Mouse (Mus musculus): ENCODE measurements around the gene Car12. TPM values are rescaled to one million over a fixed set of nuclear protein-coding genes. Genes with fewer than 3 reads are reported as not detected.
A peak's percentile ranks its signal among the peaks of the same experiment; 100 is the strongest.

Car12 gene
- total and polyA plus RNA-seq, 2 experiments from 2014 or later, result 0.32 to 6.6 TPM

- Histone ChIP-seq H3K27me3 (ENCODE audit: insufficient read depth, low read length) (no peaks in the 10 kb centered on the region), H3K9me3 (ENCODE audit: low read length) (no peaks in the 10 kb centered on the region), H3K9ac (replicated peaks; ENCODE audit: low read length, poor library complexity, severe bottlenecking) (no peak overlapping the region), H3K4me1 (ENCODE audit: insufficient read depth, low read length) (no peaks in the 10 kb centered on the region), H3K27ac (ENCODE audit: low read depth, low read length) (no peak overlapping the region), H3K4me3 (ENCODE audit: low read depth, low read length) (no peak overlapping the region), H3K4me2 (ENCODE audit: low read depth, low read length, poor library complexity, severe bottlenecking) (no peak overlapping the region), H3K36me3 (ENCODE audit: insufficient read depth, low read length) (no peaks in the 10 kb centered on the region)
- ATAC-seq (ENCODE audit: low FRiP score) (no peak), DNase-seq (ENCODE audit: low spot score) (no peak)
- WGBS, result 42% methylated on average over 3 of the region's 3 CpGs
- TF ChIP-seq CTCF (IDR thresholded peaks at IDR 0.05), result no peak
Observed at GRCm38 (mm10) chr9:66730556-66730955, 17.1 kb downstream of the Car12 start.

- H3K9ac ChIP-seq (replicated peaks; ENCODE audit: low read length, poor library complexity, severe bottlenecking), result no peak overlapping the region
- no peak for ATAC-seq (ENCODE audit: low FRiP score)
- H3K9me3 ChIP-seq (ENCODE audit: low read length), result no peaks in the 10 kb centered on the region
- TF ChIP-seq CTCF (IDR thresholded peaks at IDR 0.05), result no peak
- no peaks in the 10 kb centered on the region for H3K4me1 ChIP-seq (ENCODE audit: insufficient read depth, low read length)
- WGBS, result 75% methylated on average over 7 of the region's 7 CpGs
- H3K4me2 ChIP-seq (ENCODE audit: low read depth, low read length, poor library complexity, severe bottlenecking), result no peak overlapping the region
- no peaks in the 10 kb centered on the region for H3K36me3 ChIP-seq (ENCODE audit: insufficient read depth, low read length)
- H3K4me3 ChIP-seq (ENCODE audit: low read depth, low read length), result no peak overlapping the region
- DNase-seq (ENCODE audit: low spot score), result no peak
- H3K27ac ChIP-seq (ENCODE audit: low read depth, low read length), result no peak overlapping the region
- no peaks in the 10 kb centered on the region for H3K27me3 ChIP-seq (ENCODE audit: insufficient read depth, low read length)
Observed at GRCm38 (mm10) chr9:66731284-66731683, 17.8 kb downstream of the Car12 start.

GRCm38 (mm10) chr9:66732791-66733691, 19.6 kb downstream of the Car12 start:
- no peaks in the 10 kb centered on the region for H3K4me1 ChIP-seq (ENCODE audit: insufficient read depth, low read length)
- ATAC-seq (ENCODE audit: low FRiP score) (no peak), DNase-seq (ENCODE audit: low spot score) (peak; percentile 35)
- H3K4me3 ChIP-seq (ENCODE audit: low read depth, low read length), result no peak overlapping the region
- no peak for TF ChIP-seq CTCF (IDR thresholded peaks at IDR 0.05)
- no peak overlapping the region for H3K4me2 ChIP-seq (ENCODE audit: low read depth, low read length, poor library complexity, severe bottlenecking)
- H3K27ac ChIP-seq (ENCODE audit: low read depth, low read length), result no peak overlapping the region
- H3K36me3 ChIP-seq (ENCODE audit: insufficient read depth, low read length), result no peaks in the 10 kb centered on the region
- no peak overlapping the region for H3K9ac ChIP-seq (replicated peaks; ENCODE audit: low read length, poor library complexity, severe bottlenecking)
- 50% methylated on average over 15 of the region's 15 CpGs for WGBS
- H3K27me3 ChIP-seq (ENCODE audit: insufficient read depth, low read length), result no peaks in the 10 kb centered on the region
- H3K9me3 ChIP-seq (ENCODE audit: low read length), result no peaks in the 10 kb centered on the region

- H3K36me3 ChIP-seq (ENCODE audit: insufficient read depth, low read length), result no peaks in the 10 kb centered on the region
- H3K4me2 ChIP-seq (ENCODE audit: low read depth, low read length, poor library complexity, severe bottlenecking), result no peak overlapping the region
- no peak overlapping the region for H3K9ac ChIP-seq (replicated peaks; ENCODE audit: low read length, poor library complexity, severe bottlenecking)
- DNase-seq (ENCODE audit: low spot score), result no peak
- no peaks in the 10 kb centered on the region for H3K9me3 ChIP-seq (ENCODE audit: low read length)
- H3K4me3 ChIP-seq (ENCODE audit: low read depth, low read length), result no peak overlapping the region
- no peak for ATAC-seq (ENCODE audit: low FRiP score)
- H3K27ac ChIP-seq (ENCODE audit: low read depth, low read length), result no peak overlapping the region
- no peak for TF ChIP-seq CTCF (IDR thresholded peaks at IDR 0.05)
- H3K4me1 ChIP-seq (ENCODE audit: insufficient read depth, low read length), result no peaks in the 10 kb centered on the region
- no peaks in the 10 kb centered on the region for H3K27me3 ChIP-seq (ENCODE audit: insufficient read depth, low read length)
- 90% methylated on average over 6 of the region's 6 CpGs for WGBS
Observed at GRCm38 (mm10) chr9:66734568-66734967, 21.1 kb downstream of the Car12 start.

- H3K4me1 ChIP-seq (ENCODE audit: insufficient read depth, low read length), result no peaks in the 10 kb centered on the region
- no peak for TF ChIP-seq CTCF (IDR thresholded peaks at IDR 0.05)
- H3K27ac ChIP-seq (ENCODE audit: low read depth, low read length), result no peak overlapping the region
- 93% methylated on average over 2 of the region's 2 CpGs for WGBS
- H3K36me3 ChIP-seq (ENCODE audit: insufficient read depth, low read length), result no peaks in the 10 kb centered on the region
- H3K27me3 ChIP-seq (ENCODE audit: insufficient read depth, low read length), result no peaks in the 10 kb centered on the region
- H3K4me2 ChIP-seq (ENCODE audit: low read depth, low read length, poor library complexity, severe bottlenecking), result no peak overlapping the region
- no peaks in the 10 kb centered on the region for H3K9me3 ChIP-seq (ENCODE audit: low read length)
- no peak overlapping the region for H3K9ac ChIP-seq (replicated peaks; ENCODE audit: low read length, poor library complexity, severe bottlenecking)
- no peak overlapping the region for H3K4me3 ChIP-seq (ENCODE audit: low read depth, low read length)
- no peak for DNase-seq (ENCODE audit: low spot score)
- ATAC-seq (ENCODE audit: low FRiP score), result no peak
Observed at GRCm38 (mm10) chr9:66735122-66735521, 21.6 kb downstream of the Car12 start.

GRCm38 (mm10) chr9:66736016-66736415, 22.5 kb downstream of the Car12 start:
- Histone ChIP-seq H3K4me2 (ENCODE audit: low read depth, low read length, poor library complexity, severe bottlenecking) (no peak overlapping the region), H3K4me1 (ENCODE audit: insufficient read depth, low read length) (no peaks in the 10 kb centered on the region), H3K4me3 (ENCODE audit: low read depth, low read length) (no peak overlapping the region), H3K27me3 (ENCODE audit: insufficient read depth, low read length) (no peaks in the 10 kb centered on the region), H3K27ac (ENCODE audit: low read depth, low read length) (no peak overlapping the region), H3K9ac (replicated peaks; ENCODE audit: low read length, poor library complexity, severe bottlenecking) (no peak overlapping the region), H3K36me3 (ENCODE audit: insufficient read depth, low read length) (no peaks in the 10 kb centered on the region), H3K9me3 (ENCODE audit: low read length) (no peaks in the 10 kb centered on the region)
- no peak for ATAC-seq (ENCODE audit: low FRiP score)
- no peak for DNase-seq (ENCODE audit: low spot score)
- 88% methylated on average over 3 of the region's 3 CpGs for WGBS
- no peak for TF ChIP-seq CTCF (IDR thresholded peaks at IDR 0.05)

Data from midbrain, postnatal 0 days (tissue).